Mouse (Mus musculus): ENCODE data around the gene Vmn1r175.
"Not testable (repeated sequence)": the region's sequence is repeated elsewhere in the genome, so short reads cannot be mapped to it uniquely, and the experiment has no call there.

Vmn1r175 gene

GRCm38 (mm10) chr7:23810543-23810942 is at the start of gene Vmn1r175:
Gene Vmn1r175, minus strand, starts transcription at chr7:23810643.
- not testable (repeated sequence) for DNase-seq (ENCODE audit: low read depth, low spot score)

GRCm38 (mm10) chr7:23837272-23837671 is 26.8 kb upstream of the Vmn1r175 start, which contains the start of gene Vmn1r176:
Gene Vmn1r176, minus strand, starts transcription at chr7:23837372.
- DNase-seq (ENCODE audit: low read depth, low spot score), result not testable (repeated sequence)

GRCm38 (mm10) chr7:23784526-23784925 is 25.9 kb downstream of the Vmn1r175 start:
- no peak for DNase-seq (ENCODE audit: low read depth, low spot score)

Data from CD4-positive helper T cell, adult 2 months (primary cell).